Mouse (Mus musculus) kidney, embryonic 14.5 days (tissue): ENCODE measurements around the gene Cbs. TPM values are rescaled to one million over a fixed set of nuclear protein-coding genes. Genes with fewer than 3 reads are reported as not detected.

Source experiments
- ATAC-seq: fragments of 200-750 bp; cut with Nextera tagmentation; 2 replicates; pipeline ENCODE4 v1.8.0; 2017; ENCODE audit warnings: moderate number of reproducible peaks, mild to moderate bottlenecking, moderate TSS enrichment, moderate library complexity; ENCODE audit not compliant: low FRiP score, low TSS enrichment
- H3K27ac ChIP-seq: fragments of 300-500 bp; sonication (generic); 2 replicates; pipeline ENCODE4 v1.5.1; 2014; ENCODE audit warnings: low read depth, mild to moderate bottlenecking, low read length, moderate library complexity, mixed read lengths
- H3K27me3 ChIP-seq: fragments of 300-500 bp; sonication (generic); 2 replicates; pipeline ENCODE4 v1.6.1; 2014; ENCODE audit warnings: mild to moderate bottlenecking, low read length; ENCODE audit not compliant: control insufficient read depth, insufficient read depth
- H3K36me3 ChIP-seq: fragments of 300-500 bp; sonication (generic); 2 replicates; pipeline ENCODE4 v1.6.1; 2014; ENCODE audit warnings: low read length, mixed read lengths; ENCODE audit not compliant: control insufficient read depth, insufficient read depth
- H3K4me1 ChIP-seq: fragments of 300-500 bp; sonication (generic); 2 replicates; pipeline ENCODE4 v1.6.1; 2014; ENCODE audit warnings: low read length, mixed read lengths; ENCODE audit not compliant: control insufficient read depth, insufficient read depth
- H3K4me2 ChIP-seq: fragments of 300-500 bp; sonication (generic); replicated peaks from 2 replicates; pipeline ENCODE4 v1.6.1; 2014; ENCODE audit warnings: low read depth, mild to moderate bottlenecking, low read length
- H3K4me3 ChIP-seq: fragments of 300-500 bp; sonication (generic); 2 replicates; pipeline ENCODE4 v1.5.1; 2014; ENCODE audit warnings: mild to moderate bottlenecking, low read length
- H3K9ac ChIP-seq: fragments of 300-500 bp; sonication (generic); 2 replicates; pipeline ENCODE4 v1.6.1; 2014; ENCODE audit warnings: low read depth, mild to moderate bottlenecking, low read length, moderate library complexity
- H3K9me3 ChIP-seq: fragments of 300-500 bp; sonication (generic); 2 replicates; pipeline ENCODE4 v1.6.1; 2016; ENCODE audit warnings: low read length; ENCODE audit not compliant: control insufficient read depth
- WGBS: fragments of 180-500 bp; shearing (Covaris S2); extraction: QIAGEN DNeasy Blood & Tissue Kit; methylation state at CpG from one replicate; pipeline ENCODE4 v1.1.7; 2014; 5-methylcytosine and 5-hydroxymethylcytosine counted together
- microRNA-seq: library from miRNA; unstranded; fragments of <30 nt; microRNA quantifications from one replicate; pipeline ENCODE4, GENCODE M21; 2016
- polyA plus RNA-seq: library from polyadenylated mRNA; unstranded; fragments of >200 nt; fragmentation: Nextera tagmentation; extraction: Ambion mirVana; gene quantifications from 2 replicates; pipeline ENCODE4 v1.2.1, GENCODE M21; 2014

Gene Cbs
- polyA plus RNA-seq, 1 experiment from 2014 or later, result 2.1 TPM

- Histone ChIP-seq H3K9me3 (no peaks in the 10 kb centered on the region), H3K36me3 (no peaks in the 10 kb centered on the region), H3K27ac (peak overlapping the region; percentile 89), H3K27me3 (no peaks in the 10 kb centered on the region), H3K4me1 (peaks cover 25% of the 10 kb centered on the region), H3K4me3 (peak overlapping the region; percentile 86), H3K4me2 (peak overlapping the region; percentile 85), H3K9ac (peak overlapping the region; percentile 91)
- WGBS, result under 1% methylated on average over 88 of the region's 88 CpGs
- ATAC-seq, result peak; percentile 42
Measured at GRCm38 (mm10) chr17:31565141-31566056, 71.6 kb downstream of the Cbs start.

- no peaks in the 10 kb centered on the region for H3K9me3 ChIP-seq
- peaks cover 25% of the 10 kb centered on the region for H3K4me1 ChIP-seq
- H3K4me3 ChIP-seq, result peak overlapping the region; percentile 86
- ATAC-seq, result no peak
- WGBS, result 0% methylated on average over 18 of the region's 44 CpGs
- H3K36me3 ChIP-seq, result no peaks in the 10 kb centered on the region
- peak overlapping the region; percentile 91 for H3K9ac ChIP-seq
- no peaks in the 10 kb centered on the region for H3K27me3 ChIP-seq
- H3K27ac ChIP-seq, result peak overlapping the region; percentile 89
- H3K4me2 ChIP-seq, result peak overlapping the region; percentile 85
Measured at GRCm38 (mm10) chr17:31564858-31565140, 72.2 kb downstream of the Cbs start.

- WGBS, result 0% methylated on average over 46 of the region's 72 CpGs
- H3K9me3 ChIP-seq, result no peaks in the 10 kb centered on the region
Measured at GRCm38 (mm10) chr17:31564015-31564857, 72.8 kb downstream of the Cbs start, which contains the start of gene Pknox1. Gene Pknox1, plus strand, starts transcription at chr17:31564734.

GRCm38 (mm10) chr17:31563632-31564014, 73.4 kb downstream of the Cbs start:
- Histone ChIP-seq H3K9ac (peak overlapping the region; percentile 58), H3K4me1 (peaks cover 25% of the 10 kb centered on the region), H3K4me2 (peak overlapping the region; percentile 68), H3K4me3 (peak overlapping the region; percentile 42), H3K36me3 (no peaks in the 10 kb centered on the region), H3K9me3 (no peaks in the 10 kb centered on the region), H3K27ac (peak overlapping the region; percentile 89), H3K27me3 (no peaks in the 10 kb centered on the region)
- 21% methylated on average over 12 of the region's 12 CpGs for WGBS
- ATAC-seq, result no peak

More at GRCm38 (mm10) chr17:31564015-31564857, 72.8 kb downstream of the Cbs start, which contains the start of gene Pknox1:
- Histone ChIP-seq H3K27me3 (no peaks in the 10 kb centered on the region), H3K4me2 (peak within 1 kb of the TSS; percentile 85), H3K9ac (peak within 1 kb of the TSS; percentile 91), H3K36me3 (no peaks in the 10 kb centered on the region), H3K4me1 (peaks cover 25% of the 10 kb centered on the region), H3K4me3 (peak within 1 kb of the TSS; percentile 86), H3K27ac (peak within 1 kb of the TSS; percentile 89)
- peak; percentile 96 for ATAC-seq

- Histone ChIP-seq H3K4me1 (peaks cover 21% of the 10 kb centered on the region), H3K27me3 (no peaks in the 10 kb centered on the region), H3K4me2 (no peak overlapping the region), H3K9ac (no peak overlapping the region), H3K27ac (no peak overlapping the region), H3K36me3 (no peaks in the 10 kb centered on the region), H3K9me3 (no peaks in the 10 kb centered on the region), H3K4me3 (no peak overlapping the region)
- 83% methylated on average over 11 of the region's 11 CpGs for WGBS
- no peak for ATAC-seq
Measured at GRCm38 (mm10) chr17:31559021-31559789, 77.8 kb downstream of the Cbs start.

Small RNA genes lying within 50 kb of the gene (microRNA-seq; reads per million reads assigned to microRNA genes)
- gene Gm24970, result not detected

Other genes starting within 250 kb of the Cbs start
- 40.6 and 45.7 TPM in 2 replicates for gene Wdr4, start 117.3 kb downstream of the Cbs start, polyA plus RNA-seq
- gene Ndufv3, start 117.1 kb downstream of the Cbs start, polyA plus RNA-seq, result 231 and 270 TPM in 2 replicates
- 27.1 and 44.0 TPM in 2 replicates for gene Pknox1, start 72.5 kb downstream of the Cbs start, polyA plus RNA-seq
- 195 and 380 TPM in 2 replicates for gene U2af1, start 21.7 kb upstream of the Cbs start, polyA plus RNA-seq
- gene Cryaa, start 40.6 kb upstream of the Cbs start, polyA plus RNA-seq, result not detected in 2 replicates
- gene Sik1, start 218.6 kb upstream of the Cbs start, polyA plus RNA-seq, result 16.8 and 17.3 TPM in 2 replicates